Mouse (Mus musculus) small intestine, adult 2 months (tissue): ENCODE data around the gene Tmem50b. TPM values are rescaled to one million over a fixed set of nuclear protein-coding genes. Genes with fewer than 3 reads are reported as not detected.
A peak's percentile ranks its signal among the peaks of the same experiment; 100 is the strongest.

Experiments used
- H3K27ac ChIP-seq: fragments of 200-500 bp; 2 replicates; pipeline ENCODE4 v1.5.1; 2012; ENCODE audit warnings: low read depth, low read length, control low read depth, inconsistent platforms; ENCODE audit not compliant: insufficient read depth
- H3K27me3 ChIP-seq: fragments of 200-500 bp; 2 replicates; pipeline ENCODE4 v1.6.1; 2012; ENCODE audit warnings: mild to moderate bottlenecking, moderate library complexity, low read length, inconsistent platforms; ENCODE audit not compliant: control insufficient read depth, insufficient read depth
- H3K36me3 ChIP-seq: fragments of 200-500 bp; 2 replicates; pipeline ENCODE4 v1.6.1; 2012; ENCODE audit warnings: mild to moderate bottlenecking, low read length, control low read depth, inconsistent platforms; ENCODE audit not compliant: control insufficient read depth, insufficient read depth
- H3K4me1 ChIP-seq: fragments of 200-500 bp; 2 replicates; pipeline ENCODE4 v1.6.1; 2012; ENCODE audit warnings: low read length, inconsistent platforms, mixed read lengths; ENCODE audit not compliant: control insufficient read depth, insufficient read depth, insufficient read length
- H3K4me3 ChIP-seq: fragments of 200-500 bp; 2 replicates; pipeline ENCODE4 v1.5.1; 2012; ENCODE audit warnings: low read depth, mild to moderate bottlenecking, control low read depth, inconsistent platforms, low read length, moderate library complexity
- CTCF ChIP-seq: fragments of 200-500 bp; IDR thresholded peaks from 2 replicates; pipeline ENCODE4 v1.5.1; 2012; ENCODE audit warnings: low read depth, mild to moderate bottlenecking, control low read depth, inconsistent platforms, low read length, moderate library complexity, mixed read lengths; ENCODE audit not compliant: insufficient replicate concordance, insufficient read length; ENCODE audit errors: extremely low read depth
- POLR2A ChIP-seq: fragments of 200-500 bp; IDR thresholded peaks from 2 replicates; pipeline ENCODE4 v1.6.1; 2012; ENCODE audit warnings: low read depth, mild to moderate bottlenecking, control low read depth, inconsistent platforms, low read length, moderate library complexity
- WGBS: fragments of 180-500 bp; shearing (Covaris S2); methylation state at CpG from one replicate; pipeline ENCODE4 v1.1.7; 2018; 5-methylcytosine and 5-hydroxymethylcytosine counted together
- polyA plus RNA-seq: library from polyadenylated mRNA; depleted of rRNA; stranded (reverse); fragments of >200 nt; gene quantifications from 2 replicates; pipeline ENCODE4 v1.2.3, GENCODE M21; 2012

Gene Tmem50b
- polyA plus RNA-seq, 1 experiment = 20.0 TPM

DNA sequence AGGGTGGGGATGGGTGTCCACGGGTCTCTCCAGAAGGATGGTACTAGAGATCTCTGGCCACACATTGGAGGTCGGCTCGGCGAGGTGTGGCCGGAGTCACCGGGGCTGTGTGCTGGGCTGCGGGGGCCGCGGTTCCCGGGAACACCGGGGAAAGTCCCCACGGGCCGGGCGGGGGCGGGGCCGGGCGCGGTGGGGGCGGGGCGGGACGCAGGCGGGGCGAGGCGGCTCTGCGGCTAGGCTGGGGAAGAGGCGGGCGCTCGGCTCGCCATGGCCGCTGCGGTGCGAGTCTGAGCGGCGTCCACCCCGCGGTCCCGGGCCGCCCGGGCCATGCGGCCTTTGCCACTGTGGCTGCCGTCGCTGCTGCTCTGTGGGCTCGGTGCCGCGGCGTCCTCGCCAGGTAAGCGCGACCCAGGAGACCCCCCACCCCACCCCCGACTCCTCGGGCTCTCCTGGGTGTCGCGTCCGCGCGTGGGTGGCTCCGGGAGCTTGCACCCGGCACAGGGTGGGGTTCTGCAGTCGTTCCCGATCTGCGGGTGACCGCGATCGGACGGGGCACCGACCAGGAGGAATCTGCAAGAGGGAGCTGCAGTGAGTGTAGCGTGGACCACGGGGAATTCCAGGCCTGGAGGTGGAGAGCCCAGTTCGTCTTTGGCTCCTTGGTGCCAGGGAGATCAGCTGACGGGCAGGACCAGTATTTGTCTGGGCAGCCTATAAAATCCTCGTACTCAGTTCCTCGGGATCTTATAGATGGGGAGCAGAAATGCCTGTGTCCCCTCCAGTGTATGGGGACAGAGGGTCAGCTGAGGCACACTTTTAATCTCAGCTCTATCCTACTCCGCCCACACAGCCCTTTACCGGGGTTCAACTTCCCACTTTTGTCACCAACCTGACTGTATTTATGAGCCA is 50.5 kb downstream of the Tmem50b start, which contains the start of gene Ifngr2:
Gene Ifngr2 (plus strand): TSS at position 237 of the 906 bp plus-strand sequence.
- H3K4me3 ChIP-seq = peak within 1 kb of the TSS; percentile 95
- H3K27ac ChIP-seq = peak within 1 kb of the TSS; percentile 96
- H3K4me1 ChIP-seq = peaks cover 23% of the 10 kb centered on the region
- WGBS = under 1% methylated on average over 73 of the region's 74 CpGs
- H3K36me3 ChIP-seq = 0 out of 2 replicates have a peak, but pooled peaks cover 2% of the 10 kb centered on the region
- TF ChIP-seq POLR2A = no peak; the same call in 1 of the 2 replicates
- TF ChIP-seq CTCF = no peak
- H3K27me3 ChIP-seq = no peaks in the 10 kb centered on the region

DNA sequence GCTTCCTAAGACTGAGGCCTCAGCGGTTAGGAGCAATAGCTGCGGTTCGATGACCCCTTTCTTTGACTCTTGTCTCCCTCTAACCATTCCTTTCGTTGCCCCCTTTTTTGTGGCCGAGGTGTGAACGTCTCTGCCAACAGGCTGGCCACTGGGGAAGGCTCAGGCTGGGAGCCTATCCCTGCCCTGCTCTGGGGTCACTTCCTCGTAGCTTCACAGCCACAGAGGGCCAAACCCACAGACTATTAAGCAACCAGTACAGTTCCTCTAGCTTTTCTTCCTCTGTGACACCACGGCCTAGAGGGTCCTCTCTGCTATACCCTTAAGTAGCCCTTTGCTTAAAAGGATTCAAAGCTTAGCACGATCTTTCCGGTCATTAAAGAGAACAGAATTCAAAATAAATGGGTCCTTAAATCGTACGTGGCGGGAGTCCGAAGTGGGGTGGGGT is 51.2 kb downstream of the Tmem50b start:
- peaks cover 18% of the 10 kb centered on the region for H3K4me1 ChIP-seq
- no peaks in the 10 kb centered on the region for H3K27me3 ChIP-seq
- WGBS = 11% methylated on average over 14 of the region's 14 CpGs
- peak overlapping the region; percentile 77 for H3K27ac ChIP-seq
- H3K4me3 ChIP-seq = peak overlapping the region; percentile 95
- no peak for TF ChIP-seq CTCF
- TF ChIP-seq POLR2A = 0 out of 2 replicates have a peak, but pooled peaks have one; percentile 48
- H3K36me3 ChIP-seq = 0 out of 2 replicates have a peak, but pooled peaks cover 2% of the 10 kb centered on the region

GRCm38 (mm10) chr16:91545597-91546281 is 51.9 kb downstream of the Tmem50b start:
- Histone ChIP-seq H3K4me1 (peaks cover 15% of the 10 kb centered on the region), H3K36me3 (0 out of 2 replicates have a peak, but pooled peaks cover 2% of the 10 kb centered on the region), H3K27me3 (no peaks in the 10 kb centered on the region), H3K27ac (peak overlapping the region; percentile 77), H3K4me3 (no peak overlapping the region)
- TF ChIP-seq CTCF (no peak), POLR2A (no peak)
- 51% methylated on average over 10 of the region's 10 CpGs for WGBS

GRCm38 (mm10) chr16:91543619-91544018 is 54.0 kb downstream of the Tmem50b start:
- Histone ChIP-seq H3K27ac (no peak overlapping the region), H3K36me3 (no peaks in the 10 kb centered on the region), H3K4me3 (no peak overlapping the region), H3K27me3 (no peaks in the 10 kb centered on the region), H3K4me1 (peaks cover 12% of the 10 kb centered on the region; the same call in 1 of the 2 replicates)
- 100% methylated on average over 1 of the region's 1 CpGs for WGBS
- TF ChIP-seq POLR2A = no peak
- no peak for TF ChIP-seq CTCF

GRCm38 (mm10) chr16:91541573-91542081 is 56.0 kb downstream of the Tmem50b start:
- H3K4me3 ChIP-seq = no peak overlapping the region
- WGBS = 12% methylated on average over 10 of the region's 10 CpGs
- TF ChIP-seq CTCF (no peak), POLR2A (no peak)
- peak overlapping the region; percentile 40 for H3K27ac ChIP-seq
- no peaks in the 10 kb centered on the region for H3K36me3 ChIP-seq
- H3K4me1 ChIP-seq = peaks cover 12% of the 10 kb centered on the region; the same call in 1 of the 2 replicates
- no peaks in the 10 kb centered on the region for H3K27me3 ChIP-seq

DNA sequence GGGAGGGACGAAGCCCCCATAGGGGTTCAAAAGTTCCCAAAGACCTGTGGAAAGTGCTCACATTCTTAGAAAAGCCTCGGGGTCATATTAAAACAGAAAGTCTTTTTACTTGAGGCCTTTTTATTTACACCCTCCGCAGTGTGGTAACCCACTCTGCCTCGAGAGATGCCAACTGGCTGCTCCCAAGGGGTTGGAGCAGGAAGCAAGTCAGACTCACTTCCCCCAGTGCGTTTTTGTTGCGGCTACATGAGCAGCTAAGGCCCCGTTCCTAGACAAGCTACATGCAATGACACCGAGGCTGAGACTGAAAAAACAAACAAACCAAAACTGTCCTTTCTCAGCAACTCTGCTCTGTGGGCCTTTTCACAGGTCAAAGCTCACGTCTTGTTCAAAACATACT is 59.1 kb downstream of the Tmem50b start:
- Histone ChIP-seq H3K27ac (no peak overlapping the region; the same call in 1 of the 2 replicates), H3K36me3 (no peaks in the 10 kb centered on the region), H3K4me1 (peaks cover 25% of the 10 kb centered on the region), H3K4me3 (no peak overlapping the region), H3K27me3 (no peaks in the 10 kb centered on the region)
- no peak for TF ChIP-seq CTCF
- TF ChIP-seq POLR2A = no peak
- WGBS = 69% methylated on average over 9 of the region's 9 CpGs
